Mouse (Mus musculus): ENCODE results near the gene Olfr49. TPM values are rescaled to one million over a fixed set of nuclear protein-coding genes. Genes with fewer than 3 reads are reported as not detected.

Gene Olfr49
- total RNA-seq (2022): not detected

- no peak for DNase-seq (ENCODE audit: low spot score in 2 of 2)
Measured at GRCm38 (mm10) chr14:54284839-54285238, at the start of gene Olfr49. Olfr49 (minus strand) TSS chr14:54284939.

DNA sequence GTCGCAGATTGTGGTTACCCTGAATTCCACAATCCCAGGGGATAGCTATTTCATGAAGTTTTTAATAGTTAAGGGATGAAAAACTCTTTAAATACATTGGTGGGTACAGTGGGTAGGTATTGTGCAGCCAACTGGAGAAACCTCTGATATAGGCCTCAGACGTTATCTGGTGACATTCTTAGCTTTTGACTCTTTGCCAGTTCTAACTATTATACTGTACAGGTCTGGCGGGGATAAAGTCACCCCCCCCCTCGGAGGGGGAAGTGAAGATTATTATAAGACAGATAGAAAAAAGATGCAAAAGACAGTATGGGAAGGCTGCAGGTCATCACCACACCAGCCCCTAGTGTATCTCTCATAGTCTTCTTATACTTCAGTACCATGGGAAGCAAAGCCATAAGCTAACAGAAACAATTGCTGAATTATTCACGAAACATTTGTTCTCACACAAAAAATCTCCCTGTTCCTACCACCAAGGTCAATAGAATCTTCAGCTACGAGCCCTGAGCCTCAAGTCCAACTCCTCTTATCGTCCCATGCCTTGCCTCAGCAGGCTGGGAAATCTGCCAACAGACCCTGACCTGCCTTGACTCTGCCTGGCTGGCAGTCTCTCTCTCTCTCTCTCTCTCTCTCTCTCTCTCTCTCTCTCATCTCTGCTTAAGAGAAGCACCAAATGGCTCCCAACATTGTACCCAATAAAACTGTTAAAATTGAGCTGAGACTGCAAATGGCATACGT lies 48.9 kb upstream of the Olfr49 start:
- DNase-seq (ENCODE audit: low spot score in 2 of 2): no peak

DNA sequence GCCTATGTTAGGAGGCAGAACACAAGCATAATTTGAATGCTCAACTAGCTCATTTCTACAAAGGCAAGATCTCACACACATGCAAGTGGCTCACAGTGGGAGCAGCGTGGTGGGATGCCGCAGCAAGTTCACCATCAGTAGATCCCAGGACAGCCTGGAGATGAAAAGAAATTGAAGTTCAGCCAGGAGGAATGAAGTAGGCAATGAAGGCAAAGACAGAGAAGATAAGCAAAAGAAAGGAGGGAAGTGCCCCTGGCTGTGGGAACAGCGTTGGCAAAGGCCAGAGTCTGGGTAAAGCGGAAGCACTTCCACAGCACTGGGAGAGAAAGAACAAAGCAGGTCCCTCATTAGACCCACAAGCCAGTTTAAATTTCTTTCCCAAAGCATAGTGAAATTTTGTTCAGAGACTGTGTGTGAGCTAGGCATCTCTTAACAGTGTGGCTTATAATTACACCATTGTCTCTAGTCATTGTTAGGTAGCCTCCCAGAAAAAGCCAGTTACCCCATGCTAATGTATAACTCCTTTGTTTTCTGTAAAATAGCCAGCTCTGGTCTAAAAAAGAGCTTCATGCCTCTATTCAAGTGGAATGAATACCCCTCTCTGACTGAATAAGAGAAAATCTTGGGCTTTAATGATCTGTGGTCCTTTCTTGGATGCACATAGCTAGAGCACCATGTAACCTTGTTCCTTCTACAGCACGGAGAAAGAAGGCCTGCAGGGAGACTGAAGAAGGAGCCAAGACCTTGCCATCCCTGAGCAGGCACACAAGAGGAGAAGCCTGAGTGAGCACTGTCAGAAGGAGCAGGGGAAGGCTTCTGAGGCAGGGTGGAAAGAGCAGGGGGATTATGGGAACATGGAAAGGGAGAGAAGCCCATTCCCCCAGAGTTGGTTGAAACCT lies 47.7 kb upstream of the Olfr49 start:
- DNase-seq (ENCODE audit: low spot score in 2 of 2): no peak

- DNase-seq (ENCODE audit: low spot score in 2 of 2): no peak
Measured at GRCm38 (mm10) chr14:54331178-54331577, 46.4 kb upstream of the Olfr49 start.

DNA sequence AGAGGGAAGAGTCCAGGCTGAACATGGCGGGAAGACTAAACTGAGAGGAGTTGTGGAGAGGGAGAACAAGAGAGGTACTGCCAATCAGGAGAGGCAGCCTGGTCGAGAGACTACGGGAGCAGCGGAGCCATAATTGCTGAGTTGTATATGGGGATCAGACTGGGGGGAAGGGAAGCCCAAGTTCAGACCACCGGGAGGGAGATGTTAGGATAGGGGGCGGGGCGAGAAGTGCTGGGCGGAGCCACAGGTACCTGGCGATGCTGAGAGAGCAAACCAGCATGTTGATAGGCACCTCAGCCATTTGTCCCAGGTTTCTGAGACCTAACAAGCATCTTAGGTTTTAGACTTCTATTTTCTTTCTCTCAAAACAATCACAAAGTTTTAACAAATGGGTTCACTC lies 44.5 kb upstream of the Olfr49 start:
- no peak for DNase-seq (ENCODE audit: low spot score in 2 of 2)

DNA sequence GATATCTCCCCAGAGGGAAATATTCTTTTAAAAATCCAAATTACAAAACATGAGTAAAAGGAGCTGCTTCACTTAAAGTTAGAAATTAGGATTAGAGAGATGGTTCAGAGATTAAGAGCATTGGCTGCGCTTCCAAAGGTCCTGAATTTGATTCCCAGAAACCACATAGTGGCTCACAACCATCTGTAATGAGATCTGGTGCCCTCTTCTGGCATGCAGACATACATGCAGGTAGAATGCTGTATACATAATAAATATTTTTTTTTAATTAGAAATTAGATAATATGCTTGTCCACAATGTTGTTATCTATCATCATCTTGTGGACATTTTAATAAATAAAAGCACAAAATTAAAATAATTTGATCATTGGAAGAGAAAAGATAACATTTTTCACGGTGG lies 43.8 kb upstream of the Olfr49 start:
- DNase-seq (ENCODE audit: low spot score in 2 of 2): no peak

DNA sequence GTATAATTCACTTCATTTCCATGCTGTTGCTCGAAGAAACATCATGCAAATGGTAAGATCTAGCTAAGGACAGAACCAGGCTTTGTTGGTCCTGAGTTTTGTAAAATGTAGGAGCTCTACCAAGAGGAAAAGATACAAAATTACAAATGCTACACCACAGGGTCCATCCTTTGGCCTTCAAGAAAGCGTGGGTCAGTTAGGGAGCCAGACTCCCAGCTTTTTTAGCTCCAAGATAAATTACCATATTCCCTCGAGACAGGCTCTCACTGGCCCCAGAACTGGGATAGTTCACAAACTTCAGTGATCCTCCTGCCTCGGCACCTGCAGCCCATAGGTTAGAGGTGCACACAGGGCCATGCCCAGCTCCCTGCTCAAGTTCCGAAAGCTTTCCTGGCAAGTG lies 39.7 kb upstream of the Olfr49 start:
- DNase-seq (ENCODE audit: low spot score in 2 of 2): no peak

- no peak for DNase-seq (ENCODE audit: low spot score in 2 of 2)
Measured at GRCm38 (mm10) chr14:54321556-54322376, 37.0 kb upstream of the Olfr49 start.

- DNase-seq (ENCODE audit: low spot score in 2 of 2): no peak
Measured at GRCm38 (mm10) chr14:54311763-54312162, 27.0 kb upstream of the Olfr49 start.

DNA sequence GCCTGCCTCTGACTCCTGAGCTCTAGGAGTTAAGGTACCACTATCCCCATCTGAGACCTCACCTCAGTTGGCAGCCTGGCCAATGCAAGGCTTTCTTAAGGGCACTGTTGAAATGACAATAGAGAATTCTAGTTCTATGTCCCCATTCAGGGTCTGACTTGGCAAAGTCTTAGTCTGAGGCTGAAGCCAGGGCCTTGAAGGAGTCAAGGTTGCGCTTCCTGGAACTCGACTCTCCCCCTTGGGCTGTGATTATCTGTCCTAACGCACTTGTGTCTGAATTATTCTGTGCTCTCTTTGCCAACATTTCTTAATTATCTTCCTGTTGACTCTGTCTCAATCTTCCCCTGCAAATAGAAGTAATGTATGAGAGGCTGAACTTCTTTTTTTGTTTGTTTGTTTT lies 15.9 kb upstream of the Olfr49 start:
- no peak for DNase-seq (ENCODE audit: low spot score in 2 of 2)

- no peak for DNase-seq (ENCODE audit: low spot score in 2 of 2)
Measured at GRCm38 (mm10) chr14:54300136-54300535, 15.4 kb upstream of the Olfr49 start.

DNA sequence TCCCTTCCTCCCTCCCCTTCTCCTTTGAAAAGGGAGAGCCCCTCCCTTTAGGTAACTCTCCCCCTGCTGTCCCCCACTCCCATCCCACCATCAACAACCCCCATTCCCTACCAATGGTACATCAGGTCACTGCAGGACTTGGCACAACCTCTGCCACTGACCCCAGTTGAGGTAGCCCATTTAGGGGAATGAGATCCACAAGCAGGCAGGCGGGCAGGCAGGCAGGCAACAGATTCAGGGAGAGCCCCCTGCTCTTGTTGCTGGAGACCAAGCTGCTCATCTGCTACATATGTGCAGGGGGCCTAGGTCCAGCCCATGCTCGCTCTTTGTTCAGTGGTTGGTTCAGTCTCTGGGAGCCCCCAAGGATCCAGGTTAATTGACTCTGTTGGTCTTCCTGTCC lies 8.3 kb downstream of the Olfr49 start:
- no peak for DNase-seq (ENCODE audit: low spot score in 2 of 2)

- no peak for DNase-seq (ENCODE audit: low spot score in 2 of 2)
Measured at GRCm38 (mm10) chr14:54272696-54273095, 12.0 kb downstream of the Olfr49 start.

GRCm38 (mm10) chr14:54271976-54272606 lies 12.6 kb downstream of the Olfr49 start:
- no peak for DNase-seq (ENCODE audit: low spot score in 2 of 2)

DNA sequence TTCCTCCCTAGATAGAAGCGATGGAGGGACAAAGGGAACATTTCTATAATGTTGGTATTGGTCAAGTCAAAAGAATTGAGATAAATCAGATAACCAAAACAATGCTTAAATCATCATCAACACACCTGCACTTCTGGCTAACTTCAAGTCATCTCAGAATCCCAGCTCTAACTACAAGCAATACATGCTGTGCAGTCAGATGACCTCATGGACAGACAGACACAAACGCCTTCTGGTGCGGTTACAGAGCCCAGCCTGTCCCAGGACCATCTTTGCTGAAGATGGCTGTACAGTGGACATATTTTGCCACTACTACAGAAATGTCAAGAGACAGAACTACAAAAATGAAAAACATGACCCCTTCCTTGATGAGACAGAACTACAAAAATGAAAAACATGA lies 14.3 kb downstream of the Olfr49 start:
- DNase-seq (ENCODE audit: low spot score in 2 of 2): no peak

DNA sequence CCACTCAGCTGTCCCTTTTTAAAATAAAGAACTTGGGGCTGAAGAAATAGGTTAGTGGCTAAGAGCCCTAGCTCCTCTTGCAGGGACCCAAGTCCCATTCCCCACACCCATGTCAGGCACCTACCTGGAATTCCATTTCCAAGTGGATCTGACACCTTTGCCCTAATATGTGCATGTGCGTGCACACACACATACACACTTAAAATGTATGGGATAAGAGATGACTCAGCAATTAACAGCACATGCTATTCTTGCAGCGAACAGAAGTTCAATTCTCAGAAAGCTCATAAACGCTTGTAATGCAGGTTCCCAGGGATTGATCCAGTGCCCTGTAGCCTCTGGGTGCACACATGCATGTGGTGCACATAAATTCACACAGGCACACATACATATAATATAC lies 15.2 kb downstream of the Olfr49 start:
- no peak for DNase-seq (ENCODE audit: low spot score in 2 of 2)

GRCm38 (mm10) chr14:54267966-54268365 lies 16.8 kb downstream of the Olfr49 start:
- no peak for DNase-seq (ENCODE audit: low spot score in 2 of 2)

DNA sequence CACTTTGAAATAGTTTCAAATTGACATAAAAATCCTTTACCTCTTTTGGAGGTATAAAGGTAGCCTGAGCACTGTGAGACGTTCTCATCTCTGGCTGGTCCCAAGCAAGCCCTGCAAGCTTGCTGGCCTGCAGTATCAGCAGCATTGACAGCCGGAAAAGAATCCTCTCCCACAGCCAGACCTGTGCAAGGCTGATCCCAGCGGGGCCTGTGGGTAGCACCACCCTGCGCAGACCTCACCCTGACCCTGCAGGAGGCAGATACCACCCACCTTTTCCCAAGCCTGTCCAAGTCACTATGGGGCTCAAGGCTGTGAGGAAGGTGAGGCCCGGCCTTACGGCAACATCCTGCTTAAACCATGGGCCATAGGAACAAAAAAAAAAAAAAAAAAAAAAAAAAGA lies 18.8 kb downstream of the Olfr49 start:
- DNase-seq (ENCODE audit: low spot score in 2 of 2): no peak

DNA sequence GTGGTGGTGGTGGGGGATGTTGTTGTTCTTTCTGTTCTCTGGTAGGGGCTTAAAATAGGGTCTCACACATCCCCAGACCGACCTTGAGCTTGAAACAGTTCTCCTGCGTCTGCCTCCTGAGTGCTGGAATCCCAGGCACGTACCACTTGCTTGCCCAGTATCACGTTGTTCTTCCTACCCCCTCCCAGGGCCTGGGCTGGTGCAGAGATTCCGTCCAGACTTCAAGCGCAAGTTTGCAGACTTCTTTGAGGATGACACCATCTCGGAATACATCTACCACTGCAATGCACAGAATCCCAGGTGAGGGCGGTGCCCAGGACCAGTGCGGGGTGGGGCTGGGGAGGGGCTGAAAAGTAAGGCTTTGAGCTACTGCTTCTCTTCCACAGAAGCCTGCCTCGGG lies 19.6 kb downstream of the Olfr49 start:
- no peak for DNase-seq (ENCODE audit: low spot score in 2 of 2)

DNA sequence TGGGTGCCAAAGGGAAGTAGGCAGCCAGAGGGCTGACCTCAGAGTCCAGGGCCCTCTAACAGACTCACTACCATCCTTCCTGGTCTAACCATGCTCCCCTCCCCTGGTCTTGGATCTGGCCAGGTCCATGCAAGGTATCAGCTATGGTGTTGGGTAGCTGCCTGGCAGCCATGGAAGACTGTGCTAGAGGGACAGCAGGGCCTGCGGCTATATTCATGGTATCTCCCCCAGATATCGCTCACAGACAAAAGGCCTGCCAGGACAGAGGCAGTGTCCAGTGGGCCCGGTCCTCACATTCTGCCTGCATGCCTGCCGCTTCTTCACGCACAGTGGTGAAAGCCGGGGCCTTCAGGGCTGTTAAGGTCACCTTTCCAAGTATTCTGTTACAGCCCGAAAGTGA lies 20.5 kb downstream of the Olfr49 start:
- DNase-seq (ENCODE audit: low spot score in 2 of 2): no peak

- no peak for DNase-seq (ENCODE audit: low spot score in 2 of 2)
Measured at GRCm38 (mm10) chr14:54263099-54263498, 21.6 kb downstream of the Olfr49 start.
